Mouse (Mus musculus) natural killer cell, adult 2 months (primary cell): ENCODE data around the gene Ctsc.
"Not testable (repeated sequence)": the region's sequence is repeated elsewhere in the genome, so short reads cannot be mapped to it uniquely, and the experiment has no call there.

Experiments
- DNase-seq, 2 experiments: peaks; one replicate each; pipeline ENCODE4 v3.0.0; 2022; ENCODE audit warnings: low spot score in 2 of 2

Gene Ctsc

DNA sequence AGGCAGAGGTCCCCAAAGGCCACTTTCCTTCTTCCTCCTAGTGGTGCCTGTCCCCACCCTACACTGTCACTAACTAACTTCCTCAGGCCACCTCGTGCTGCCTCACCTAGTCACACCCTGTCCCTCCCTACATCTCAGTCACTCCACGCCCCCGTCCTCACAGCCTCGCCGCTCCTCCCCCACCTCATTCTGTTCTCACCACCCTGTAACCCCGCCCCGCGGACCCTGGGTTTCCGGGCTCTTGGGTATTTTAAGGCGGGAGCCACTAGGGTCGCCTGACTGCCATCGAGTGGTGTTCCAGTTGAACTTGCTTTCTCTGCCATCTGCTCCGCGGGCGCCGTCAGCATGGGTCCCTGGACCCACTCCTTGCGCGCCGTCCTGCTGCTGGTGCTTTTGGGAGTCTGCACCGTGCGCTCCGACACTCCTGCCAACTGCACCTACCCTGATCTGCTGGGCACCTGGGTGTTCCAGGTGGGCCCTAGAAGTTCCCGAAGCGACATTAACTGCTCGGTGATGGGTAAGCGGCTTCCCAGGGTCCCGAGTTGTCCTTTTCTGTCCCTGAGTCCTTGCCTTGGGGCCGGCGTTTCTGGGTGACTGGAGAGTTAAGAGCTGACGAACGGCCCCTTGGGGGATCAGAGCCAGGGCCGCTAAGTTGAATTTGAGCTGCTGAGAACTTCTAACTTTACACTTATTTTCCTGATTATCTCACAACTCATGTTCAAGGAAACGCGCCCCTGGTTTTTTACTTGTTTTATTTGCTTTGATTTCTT is at the start of gene Ctsc:
Gene Ctsc (plus strand): TSS at position 228 of the 770 bp plus-strand sequence.
- peak; percentile 86 to 96 for DNase-seq

DNA sequence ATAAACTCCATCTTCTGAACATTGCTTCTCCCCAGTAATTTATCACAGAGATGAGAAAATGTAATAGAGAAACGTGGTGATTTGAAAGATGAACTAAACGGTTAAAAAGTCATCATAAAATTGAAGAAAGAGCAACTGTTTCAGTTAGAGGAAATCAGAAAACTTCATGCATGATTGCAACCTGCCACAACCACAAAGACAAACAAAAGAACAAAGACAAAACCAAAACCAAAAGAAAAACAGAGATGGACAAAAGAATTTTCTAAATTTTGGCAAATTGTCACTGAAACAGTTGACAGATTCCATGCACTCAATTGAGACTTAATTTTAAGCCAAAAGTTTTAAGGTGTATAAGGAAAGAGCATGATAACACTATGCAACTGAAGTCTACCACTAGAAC is 48.8 kb upstream of the Ctsc start:
- no peak for DNase-seq

DNA sequence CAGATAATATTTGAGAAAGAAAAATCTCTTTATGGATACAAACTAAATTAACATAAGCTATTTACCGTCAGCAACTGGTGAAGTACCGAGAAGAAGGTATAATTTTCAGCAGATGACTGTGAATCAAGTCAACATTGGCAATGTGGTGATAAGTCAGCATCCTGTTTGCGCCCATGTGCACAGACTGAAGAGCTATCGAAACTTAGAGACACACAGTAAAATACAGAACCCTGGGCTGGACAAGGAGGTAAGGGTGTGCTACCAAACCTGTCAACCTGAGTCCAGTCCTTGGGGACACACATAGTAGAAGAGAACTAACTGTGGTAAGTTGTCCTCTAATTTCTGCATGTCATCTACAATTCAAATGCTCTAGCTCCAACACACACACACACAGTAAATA is 47.8 kb upstream of the Ctsc start:
- DNase-seq = peak in 1 of 2 experiments; percentile 50

DNA sequence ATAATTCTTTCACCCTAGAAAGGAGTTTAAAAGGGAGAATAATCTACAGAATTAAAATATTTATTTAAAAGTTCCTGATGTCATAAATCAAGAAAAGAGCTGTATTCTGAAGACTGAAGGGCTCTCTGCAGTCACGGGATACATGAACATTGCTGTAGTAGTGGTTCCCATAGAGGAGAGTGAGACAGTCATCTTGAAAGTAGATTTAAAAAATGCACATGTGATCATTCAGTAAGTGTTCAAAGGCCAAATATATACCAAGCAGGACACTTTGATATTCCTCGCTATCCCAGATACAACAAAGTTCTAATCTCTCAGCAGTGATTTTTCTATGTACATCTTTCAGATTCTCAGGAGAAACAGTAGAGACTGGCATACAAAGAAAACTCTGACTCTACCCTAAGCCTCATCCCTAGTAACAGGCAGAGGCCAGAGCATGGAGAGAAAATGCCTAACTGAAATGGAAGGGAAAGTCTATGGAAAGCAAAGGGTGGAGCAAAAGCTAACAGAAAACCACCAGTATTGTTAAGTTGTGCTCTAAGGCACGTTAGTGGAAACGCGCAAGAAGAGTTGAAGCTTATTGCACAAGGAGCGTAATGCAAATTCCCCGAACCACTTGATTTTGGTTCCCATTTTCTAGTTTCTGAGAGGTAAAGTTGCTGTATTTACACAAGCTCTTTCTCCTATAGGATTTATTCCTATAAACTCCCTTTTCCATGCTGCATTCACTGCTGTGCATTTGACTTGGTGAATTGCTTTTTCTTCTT is 46.9 kb upstream of the Ctsc start:
- DNase-seq = no peak

DNA sequence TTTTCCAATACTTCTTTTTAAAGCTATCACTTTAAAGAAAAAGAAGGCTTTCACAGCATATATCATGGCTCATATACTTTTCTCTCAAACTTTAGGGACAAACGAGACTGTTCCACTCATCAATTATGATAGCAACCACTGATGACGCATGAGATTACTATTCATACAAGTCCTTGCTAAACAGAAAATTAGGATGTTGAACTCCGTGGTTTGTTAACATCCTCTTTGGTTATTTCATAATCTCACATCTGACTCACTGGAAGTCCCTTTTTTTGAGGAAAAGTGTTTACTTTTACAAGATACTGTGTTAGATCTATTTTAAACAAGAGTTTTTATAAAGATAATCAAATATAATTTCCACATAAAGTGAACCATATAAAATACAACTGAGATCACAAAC is 34.8 kb upstream of the Ctsc start:
- DNase-seq = no peak

DNA sequence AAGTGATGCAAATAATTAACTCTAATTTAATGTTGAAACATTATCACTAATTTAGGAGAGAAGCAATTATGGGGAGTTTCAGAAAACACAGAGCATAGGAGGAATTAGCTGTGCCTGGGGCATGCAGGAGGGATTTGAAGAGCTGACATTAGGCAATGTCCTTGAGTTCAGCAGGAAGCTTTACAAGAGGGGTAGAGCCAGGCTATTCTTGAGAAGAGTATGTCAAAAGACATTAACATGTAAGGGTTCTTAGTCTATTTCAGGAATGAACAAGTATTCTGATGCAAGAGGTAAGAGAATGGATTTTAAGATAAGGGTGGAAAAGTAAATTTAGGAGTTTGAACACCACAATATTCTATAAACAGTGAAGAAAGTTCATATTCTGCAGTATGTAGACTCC is 33.4 kb upstream of the Ctsc start:
- DNase-seq = no peak

DNA sequence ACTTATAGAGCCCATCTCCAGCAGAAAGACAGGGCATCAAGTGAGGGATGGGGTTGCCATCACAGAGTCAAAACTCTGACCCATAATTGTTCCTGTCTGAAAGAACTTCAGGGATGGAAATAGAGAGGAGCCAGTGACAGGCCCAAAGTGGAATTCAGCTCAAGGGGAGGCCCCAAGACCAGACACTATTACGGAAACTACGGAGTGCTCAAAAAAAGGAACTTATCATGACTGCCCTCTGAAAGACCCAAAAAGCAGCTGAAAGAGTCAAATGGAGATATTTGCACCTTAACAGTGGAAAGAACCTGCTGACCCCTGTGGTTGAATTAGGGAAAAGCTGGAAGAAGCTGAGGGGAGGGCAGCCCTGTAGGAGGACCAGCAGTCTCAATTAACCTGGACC is 27.5 kb upstream of the Ctsc start:
- not testable (repeated sequence) for DNase-seq

DNA sequence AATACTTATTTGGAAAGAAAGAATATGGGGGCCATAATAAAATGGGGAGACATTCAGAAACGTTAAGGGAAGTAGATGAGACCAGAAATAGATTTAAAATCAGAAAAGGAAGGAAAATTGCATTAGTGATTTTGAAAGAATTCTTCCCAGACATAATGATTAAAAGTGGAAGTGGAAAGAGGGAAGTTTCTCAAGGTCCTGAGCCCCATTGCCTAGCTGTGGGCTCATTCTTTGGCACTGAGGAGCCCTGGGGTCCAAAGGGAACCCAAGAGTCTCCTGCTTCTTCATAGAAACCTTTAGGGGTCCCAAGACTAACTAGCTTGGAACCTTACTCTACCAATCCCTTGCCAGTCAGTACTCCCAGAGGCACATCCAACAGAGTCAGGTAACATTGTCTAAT is 26.4 kb upstream of the Ctsc start:
- DNase-seq = no peak

DNA sequence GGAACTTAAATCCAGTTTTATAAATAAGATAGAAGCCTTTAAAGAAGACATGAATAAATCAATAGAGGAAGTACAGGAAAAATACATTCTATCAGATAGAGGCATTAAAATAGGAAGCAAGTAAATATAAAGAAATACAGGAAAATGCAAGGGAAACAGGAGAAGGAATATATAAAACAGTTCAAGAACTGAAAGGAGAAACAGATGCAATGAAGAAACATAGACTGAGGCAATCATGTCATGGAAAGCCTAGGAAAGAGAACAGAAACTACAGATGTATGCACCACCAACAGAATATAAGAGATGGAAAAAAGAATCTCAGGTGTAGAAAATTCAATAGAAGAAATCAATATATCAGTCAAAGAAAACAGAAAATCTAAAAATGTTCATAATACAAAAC is 25.8 kb upstream of the Ctsc start:
- DNase-seq = no peak

DNA sequence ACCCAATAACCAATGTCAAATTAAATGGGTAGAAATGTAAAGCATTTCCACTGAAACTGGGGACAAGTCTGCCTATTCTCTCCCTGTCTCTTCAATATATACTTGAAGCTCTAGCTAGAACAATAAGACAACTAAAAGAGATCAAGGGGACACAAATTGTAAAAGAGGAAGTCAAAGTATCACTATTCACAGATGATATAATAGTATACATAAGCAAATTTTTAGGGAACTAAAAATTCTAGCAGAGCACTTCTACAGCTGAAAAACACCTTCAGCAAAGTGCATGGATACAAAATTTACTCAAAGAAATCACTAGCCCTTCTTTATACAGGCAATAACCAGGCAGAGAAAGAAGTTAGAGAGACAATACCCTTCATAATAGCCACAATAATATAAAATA is 23.0 kb upstream of the Ctsc start:
- DNase-seq = no peak

DNA sequence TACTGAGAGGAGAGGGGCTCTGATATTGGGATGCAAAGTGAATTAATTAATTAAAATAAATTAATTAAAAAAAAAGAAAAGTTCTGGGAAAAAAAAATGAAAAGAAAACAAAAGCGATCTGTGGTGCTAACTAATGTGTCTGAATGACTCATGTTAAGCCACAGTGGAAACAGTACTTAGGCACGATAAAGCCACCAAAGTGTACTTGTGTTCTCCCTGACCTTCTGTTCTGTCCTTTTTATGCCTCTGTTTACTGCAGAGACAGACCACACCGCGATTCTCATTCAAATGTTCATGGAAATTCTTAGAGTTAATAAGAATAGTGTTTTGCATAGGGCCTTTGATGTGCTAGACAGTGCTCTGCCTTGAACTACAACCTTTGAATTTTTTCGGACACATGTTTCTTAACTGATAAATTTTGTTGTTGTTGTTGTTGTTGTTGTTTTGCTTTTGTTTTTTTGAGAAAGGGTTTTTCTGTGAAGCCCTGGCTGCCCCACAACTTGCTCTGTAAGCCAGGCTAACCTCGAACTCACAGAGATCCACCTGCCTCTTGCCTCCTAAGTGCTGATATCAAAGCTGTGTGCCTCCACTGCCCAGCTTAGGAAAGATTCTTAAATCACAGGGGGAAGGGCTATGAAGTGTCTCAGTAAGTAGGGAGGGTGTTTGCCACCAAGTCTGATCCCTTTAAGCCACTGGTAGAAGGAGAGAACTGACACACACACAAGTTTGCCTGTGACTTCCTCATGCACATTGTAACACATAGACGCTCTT is 18.5 kb upstream of the Ctsc start:
- DNase-seq = no peak

DNA sequence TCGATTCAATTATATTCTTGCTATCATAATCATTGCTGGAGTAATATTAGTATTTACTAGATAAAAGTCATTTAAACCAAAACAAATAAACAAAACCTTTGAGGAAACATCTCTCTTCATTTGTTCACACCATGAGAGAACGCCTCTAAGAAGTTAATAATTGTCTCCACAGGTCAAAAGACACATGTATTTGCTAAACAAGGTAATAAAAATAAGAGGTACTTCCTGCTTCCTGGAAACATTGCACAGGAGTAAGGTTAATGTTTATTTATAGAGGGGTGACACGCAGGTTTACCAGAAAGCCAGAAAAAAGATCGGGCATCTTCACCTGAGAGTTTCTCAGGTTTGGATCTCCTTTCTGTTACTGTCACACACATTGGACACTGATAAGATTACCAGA is 16.1 kb upstream of the Ctsc start:
- DNase-seq = no peak

DNA sequence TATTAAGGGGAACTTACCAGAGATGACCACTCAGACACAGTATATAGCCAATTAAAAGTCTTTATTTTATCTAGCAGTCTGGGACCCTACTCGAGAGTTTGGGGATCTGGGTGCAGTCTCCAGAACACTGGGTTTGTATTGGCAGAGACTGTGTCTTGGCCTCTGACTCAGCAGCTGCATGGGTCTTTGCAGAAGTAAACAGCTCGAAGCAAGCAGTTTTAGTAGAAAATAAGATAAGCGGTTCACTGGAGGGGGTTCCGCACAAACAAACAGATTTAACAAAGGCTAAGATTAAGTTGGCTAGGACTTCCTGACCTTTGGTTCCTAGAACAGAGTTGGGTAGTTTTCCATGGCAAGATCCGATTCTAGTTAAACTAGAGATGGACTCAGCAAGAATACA is 13.0 kb upstream of the Ctsc start:
- no peak for DNase-seq

DNA sequence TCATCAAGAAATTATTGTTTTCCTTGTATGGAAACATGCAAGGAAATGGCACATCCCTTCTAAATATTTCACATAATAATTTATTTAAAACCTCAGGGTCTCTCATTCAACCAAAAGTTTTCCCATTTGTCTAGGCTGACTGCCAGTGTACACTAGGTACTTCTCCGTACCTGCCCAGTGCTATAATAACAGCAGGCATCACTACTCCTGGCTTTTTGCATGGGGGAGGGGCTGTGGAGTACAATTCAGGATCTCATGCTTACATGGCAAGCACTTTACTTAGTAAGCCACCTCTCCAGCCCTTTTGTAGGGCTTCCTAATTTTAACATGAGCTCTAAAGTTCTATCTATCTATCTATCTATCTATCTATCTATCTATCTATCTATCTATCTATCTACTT is 8.0 kb upstream of the Ctsc start:
- no peak for DNase-seq

DNA sequence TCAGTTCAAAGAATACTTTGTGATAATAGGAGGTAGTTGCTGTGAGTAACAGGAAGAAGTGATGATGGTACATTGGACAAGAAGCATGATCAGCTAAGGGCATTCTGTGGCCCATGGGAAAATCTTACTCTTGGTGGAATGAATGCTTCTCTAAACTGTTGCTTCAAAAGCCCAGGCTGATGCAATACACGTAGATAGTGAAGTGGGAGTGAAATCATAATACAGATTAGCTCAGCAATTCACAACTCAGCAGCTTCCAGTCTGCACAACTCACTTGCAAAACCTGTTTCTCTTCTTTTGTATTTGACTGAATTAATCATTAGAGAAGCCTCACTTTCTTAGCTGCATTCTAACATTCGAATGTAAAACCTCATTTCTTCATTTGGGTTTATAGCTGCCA is 6.4 kb upstream of the Ctsc start:
- DNase-seq = no peak

DNA sequence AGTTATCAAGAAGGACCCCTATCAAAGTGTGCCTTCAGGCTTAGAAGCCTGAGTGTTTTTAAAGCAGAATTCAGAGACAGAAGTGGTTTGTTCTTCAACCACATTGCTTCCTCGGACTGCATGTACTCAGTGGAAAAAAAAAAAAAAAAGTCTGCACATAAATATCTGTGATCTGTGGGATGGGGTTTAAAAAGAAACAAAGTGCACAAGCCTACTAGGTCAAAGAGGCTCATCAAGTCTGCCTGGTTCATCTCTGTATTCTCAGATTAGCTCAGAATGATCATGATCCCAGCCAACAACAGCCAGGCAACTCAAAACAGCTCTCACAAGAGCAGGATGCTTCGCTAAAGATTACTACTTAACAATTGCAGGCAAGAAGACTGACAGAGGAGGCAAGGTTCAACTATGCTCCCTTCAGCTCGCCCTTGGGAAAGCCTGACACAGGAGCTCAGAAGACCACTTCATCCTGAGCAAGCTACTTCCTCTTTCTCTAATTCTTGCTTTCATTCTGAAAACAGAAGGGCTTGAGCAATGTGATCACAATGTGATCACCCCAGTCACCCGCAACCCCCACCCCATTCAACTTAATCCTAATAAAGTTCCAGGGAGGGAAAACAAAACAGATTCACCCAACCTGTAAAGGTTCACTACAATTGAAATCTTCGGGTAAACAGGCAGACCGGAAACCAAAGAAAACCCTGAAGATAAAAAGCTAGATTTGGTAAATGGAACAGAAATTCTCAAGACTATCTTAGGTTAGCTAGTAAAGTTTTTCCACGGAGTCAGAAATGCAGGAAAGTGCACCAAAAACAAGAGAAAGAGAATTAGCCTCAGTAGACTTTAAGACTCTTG is 745 bp upstream of the Ctsc start:
- peak; percentile 3 to 49 for DNase-seq

DNA sequence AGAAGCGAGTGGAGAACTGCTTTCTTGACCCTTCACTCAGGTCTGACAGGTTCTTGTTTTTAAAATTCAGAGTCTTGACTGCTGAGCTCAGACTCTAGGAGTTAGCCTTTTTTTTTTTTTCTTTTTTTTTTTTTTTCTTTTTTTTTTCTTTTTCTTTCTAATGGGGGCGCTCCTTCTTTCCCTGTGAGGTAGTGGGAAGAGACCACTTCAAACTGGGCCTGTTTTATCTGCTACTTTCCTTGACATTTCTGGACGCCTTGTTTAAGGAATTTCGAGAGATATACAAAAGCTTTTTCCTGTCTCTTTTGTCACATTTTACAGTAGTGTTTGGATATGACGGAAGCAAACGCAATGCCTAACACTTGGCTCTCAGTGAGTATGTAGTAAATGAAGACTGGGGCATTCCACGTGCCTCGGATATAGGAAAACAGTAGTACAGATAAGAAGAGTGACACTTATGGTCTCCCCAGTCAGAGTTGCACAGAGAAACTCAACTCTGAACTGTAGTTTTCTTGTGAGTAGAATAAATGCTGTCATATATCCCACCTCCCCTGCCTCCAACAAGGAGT is 827 bp downstream of the Ctsc start:
- DNase-seq = no peak

DNA sequence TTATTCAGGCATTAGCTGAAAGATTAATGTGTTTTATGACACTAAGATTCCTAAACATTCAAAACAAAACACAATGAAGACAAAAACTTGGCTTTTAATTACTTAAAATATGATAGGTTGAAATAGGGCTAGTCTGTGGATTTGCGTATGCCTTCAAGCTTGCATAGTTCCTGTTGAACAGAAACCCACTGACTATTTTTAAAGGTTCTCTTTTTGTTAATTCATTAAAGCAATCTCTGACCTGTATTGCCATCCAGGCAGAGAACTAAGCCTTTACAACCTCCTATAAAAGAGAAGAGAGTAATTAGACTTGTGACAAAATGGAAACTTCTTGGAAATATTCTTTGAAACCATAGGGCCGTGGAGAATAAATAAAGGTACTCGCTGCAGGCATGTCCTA is 7.4 kb downstream of the Ctsc start:
- DNase-seq = no peak

DNA sequence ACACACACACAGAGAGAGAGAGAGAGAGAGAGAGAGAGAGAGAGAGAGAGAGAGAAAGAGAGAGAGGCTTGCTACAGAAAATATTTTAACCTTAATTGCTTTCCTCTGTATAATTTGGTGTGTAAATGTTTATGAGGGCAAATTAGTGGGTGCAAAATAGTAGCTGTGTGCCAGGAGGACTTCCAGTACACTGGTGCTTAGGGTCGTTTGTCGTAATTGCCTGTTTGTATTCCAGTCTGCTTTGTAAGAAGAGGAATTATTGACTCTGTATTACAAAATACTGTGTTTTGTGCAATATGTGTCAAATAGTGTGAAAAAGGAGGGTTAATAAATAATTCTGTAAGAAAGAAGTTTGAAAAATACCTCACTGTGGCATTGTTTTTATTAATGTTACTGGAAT is 13.2 kb downstream of the Ctsc start:
- no peak for DNase-seq

DNA sequence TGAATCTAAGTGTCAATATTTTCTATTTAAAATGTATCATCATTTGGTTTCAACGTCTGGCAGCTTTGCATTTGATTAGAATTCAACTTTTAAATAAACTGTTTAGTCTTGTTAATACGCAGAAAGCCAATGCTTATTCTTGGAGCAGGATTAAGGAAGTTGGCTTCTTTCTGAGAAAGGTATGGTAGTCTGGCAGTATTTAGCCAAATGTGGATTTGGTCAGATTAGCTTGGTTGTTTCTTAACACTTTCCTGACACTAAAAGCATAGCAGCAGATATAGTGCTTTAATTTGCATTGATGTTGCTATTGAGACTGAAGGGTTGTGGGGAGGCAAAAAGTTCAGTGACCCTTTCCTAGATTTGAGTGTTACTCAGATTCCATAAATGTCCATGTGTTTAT is 14.2 kb downstream of the Ctsc start:
- DNase-seq = no peak

DNA sequence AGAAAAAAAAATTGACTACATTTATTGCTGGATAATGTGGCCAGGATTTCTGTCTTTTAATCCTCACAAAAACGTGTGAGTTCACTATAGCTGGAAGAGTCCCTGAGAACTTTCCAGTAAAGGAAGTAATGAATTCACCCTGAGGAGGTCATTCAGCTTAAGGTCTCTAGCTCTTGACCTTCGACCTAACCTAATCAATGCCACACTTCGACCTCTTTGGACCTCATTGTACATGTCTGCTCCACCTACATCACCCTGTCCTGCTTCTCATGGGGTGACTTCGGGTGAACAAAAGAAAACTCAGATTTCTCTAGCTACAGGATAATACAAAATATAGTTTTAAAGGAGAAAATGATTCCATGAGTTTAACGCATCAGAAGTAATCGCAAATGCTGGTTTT is 16.0 kb downstream of the Ctsc start:
- no peak for DNase-seq
